Mouse (Mus musculus): ENCODE data around the gene Csnk1g1. TPM values are rescaled to one million over a fixed set of nuclear protein-coding genes. Genes with fewer than 3 reads are reported as not detected.

Csnk1g1 gene
- total RNA-seq, 1 experiment, result 23.5 TPM

- in situ Hi-C loops (cut with MboI; ENCODE audit: low sequenced_read_pairs in 2 of 2, unreplicated experiment in 2 of 2), result no loop called here
- Histone ChIP-seq H3K4me3 (ENCODE audit: insufficient read depth in 1 of 2, low read depth in 1 of 2, low read length in 2 of 2, poor library complexity in 1 of 2, severe bottlenecking in 1 of 2) (peak overlapping the region; percentile 61 to 91), H3K9ac (ENCODE audit: insufficient read depth, low read depth, low read length, poor library complexity, severe bottlenecking) (peak overlapping the region; percentile 88), H3K27ac (ENCODE audit: insufficient read depth, low read depth, low read length, poor library complexity, severe bottlenecking) (peak overlapping the region; percentile 64), H3K4me1 (ENCODE audit: control insufficient read depth in 2 of 2, insufficient read depth in 2 of 2, low read length in 2 of 2, poor library complexity in 1 of 2) (no peaks in the 10 kb centered on the region), H3K9me3 (ENCODE audit: control insufficient read depth, insufficient read depth, low read depth, low read length) (no peaks in the 10 kb centered on the region), H3K36me3 (ENCODE audit: control insufficient read depth, insufficient read depth, low read length, poor library complexity, severe bottlenecking) (no peaks in the 10 kb centered on the region)
- no peak for DNase-seq (ENCODE audit: low read depth, low spot score)
- TF ChIP-seq HCFC1 (IDR thresholded peaks at IDR 0.05; ENCODE audit: borderline replicate concordance, insufficient read depth, low read length) (no peak), CHD2 (IDR thresholded peaks at IDR 0.05; ENCODE audit: low read depth, low read length) (no peak), MAFK (IDR thresholded peaks at IDR 0.05; ENCODE audit: insufficient read depth, low read depth, low read length) (no peak), ZC3H11A (IDR thresholded peaks at IDR 0.05; ENCODE audit: borderline replicate concordance, low read depth, low read length) (no peak), ZNF384 (IDR thresholded peaks at IDR 0.05; ENCODE audit: low read depth, low read length) (no peak)
These were observed 1.1 kb downstream of the Csnk1g1 start for GRCm38 (mm10) chr9:65909837-65910236.

- in situ Hi-C loops (cut with MboI; ENCODE audit: low sequenced_read_pairs in 2 of 2, unreplicated experiment in 2 of 2), result no loop called here
- no peak for DNase-seq (ENCODE audit: low read depth, low spot score)
- Histone ChIP-seq H3K4me1 (ENCODE audit: control insufficient read depth in 2 of 2, insufficient read depth in 2 of 2, low read length in 2 of 2, poor library complexity in 1 of 2) (0 out of 4 replicates have a peak, but pooled peaks cover 0 to 2% of the 10 kb centered on the region in 2 experiments), H3K4me3 (ENCODE audit: insufficient read depth in 1 of 2, low read depth in 1 of 2, low read length in 2 of 2, poor library complexity in 1 of 2, severe bottlenecking in 1 of 2) (no peak overlapping the region), H3K9me3 (ENCODE audit: control insufficient read depth, insufficient read depth, low read depth, low read length) (no peaks in the 10 kb centered on the region), H3K36me3 (ENCODE audit: control insufficient read depth, insufficient read depth, low read length, poor library complexity, severe bottlenecking) (no peaks in the 10 kb centered on the region), H3K27ac (ENCODE audit: insufficient read depth, low read depth, low read length, poor library complexity, severe bottlenecking) (no peak overlapping the region), H3K9ac (ENCODE audit: insufficient read depth, low read depth, low read length, poor library complexity, severe bottlenecking) (no peak overlapping the region)
- TF ChIP-seq ZNF384 (IDR thresholded peaks at IDR 0.05; ENCODE audit: low read depth, low read length) (no peak), MAFK (IDR thresholded peaks at IDR 0.05; ENCODE audit: insufficient read depth, low read depth, low read length) (no peak), HCFC1 (IDR thresholded peaks at IDR 0.05; ENCODE audit: borderline replicate concordance, insufficient read depth, low read length) (no peak), ZC3H11A (IDR thresholded peaks at IDR 0.05; ENCODE audit: borderline replicate concordance, low read depth, low read length) (no peak), CHD2 (IDR thresholded peaks at IDR 0.05; ENCODE audit: low read depth, low read length) (no peak)
These were observed 5.3 kb downstream of the Csnk1g1 start for GRCm38 (mm10) chr9:65913976-65914375.

GRCm38 (mm10) chr9:65917015-65917414 lies 8.3 kb downstream of the Csnk1g1 start:
- TF ChIP-seq HCFC1 (IDR thresholded peaks at IDR 0.05; ENCODE audit: borderline replicate concordance, insufficient read depth, low read length), result no peak
- TF ChIP-seq ZNF384 (IDR thresholded peaks at IDR 0.05; ENCODE audit: low read depth, low read length), result no peak
- no peak for TF ChIP-seq CHD2 (IDR thresholded peaks at IDR 0.05; ENCODE audit: low read depth, low read length)
- no peak for TF ChIP-seq ZC3H11A (IDR thresholded peaks at IDR 0.05; ENCODE audit: borderline replicate concordance, low read depth, low read length)
- no peak for TF ChIP-seq MAFK (IDR thresholded peaks at IDR 0.05; ENCODE audit: insufficient read depth, low read depth, low read length)
- Histone ChIP-seq H3K9me3 (ENCODE audit: control insufficient read depth, insufficient read depth, low read depth, low read length) (no peaks in the 10 kb centered on the region), H3K27ac (ENCODE audit: insufficient read depth, low read depth, low read length, poor library complexity, severe bottlenecking) (no peak overlapping the region), H3K4me1 (ENCODE audit: control insufficient read depth in 2 of 2, insufficient read depth in 2 of 2, low read length in 2 of 2, poor library complexity in 1 of 2) (0 out of 4 replicates have a peak, but pooled peaks cover 0 to 2% of the 10 kb centered on the region in 2 experiments), H3K36me3 (ENCODE audit: control insufficient read depth, insufficient read depth, low read length, poor library complexity, severe bottlenecking) (no peaks in the 10 kb centered on the region), H3K9ac (ENCODE audit: insufficient read depth, low read depth, low read length, poor library complexity, severe bottlenecking) (no peak overlapping the region), H3K4me3 (ENCODE audit: insufficient read depth in 1 of 2, low read depth in 1 of 2, low read length in 2 of 2, poor library complexity in 1 of 2, severe bottlenecking in 1 of 2) (no peak overlapping the region)
- DNase-seq (ENCODE audit: low read depth, low spot score), result no peak
- in situ Hi-C loops (cut with MboI; ENCODE audit: low sequenced_read_pairs in 2 of 2, unreplicated experiment in 2 of 2), result no loop called here

GRCm38 (mm10) chr9:65928456-65928855 lies 19.7 kb downstream of the Csnk1g1 start:
- TF ChIP-seq CHD2 (IDR thresholded peaks at IDR 0.05; ENCODE audit: low read depth, low read length), result no peak
- no peak for TF ChIP-seq MAFK (IDR thresholded peaks at IDR 0.05; ENCODE audit: insufficient read depth, low read depth, low read length)
- TF ChIP-seq HCFC1 (IDR thresholded peaks at IDR 0.05; ENCODE audit: borderline replicate concordance, insufficient read depth, low read length), result no peak
- TF ChIP-seq ZC3H11A (IDR thresholded peaks at IDR 0.05; ENCODE audit: borderline replicate concordance, low read depth, low read length), result no peak
- no peak for TF ChIP-seq ZNF384 (IDR thresholded peaks at IDR 0.05; ENCODE audit: low read depth, low read length)
- H3K9ac ChIP-seq (ENCODE audit: insufficient read depth, low read depth, low read length, poor library complexity, severe bottlenecking), result no peak overlapping the region

GRCm38 (mm10) chr9:65929826-65930225 lies 21.1 kb downstream of the Csnk1g1 start:
- no peak overlapping the region for H3K9ac ChIP-seq (ENCODE audit: insufficient read depth, low read depth, low read length, poor library complexity, severe bottlenecking)
- no peak for DNase-seq (ENCODE audit: low read depth, low spot score)
- H3K36me3 ChIP-seq (ENCODE audit: control insufficient read depth, insufficient read depth, low read length, poor library complexity, severe bottlenecking), result no peaks in the 10 kb centered on the region
- no peaks in the 10 kb centered on the region for H3K9me3 ChIP-seq (ENCODE audit: control insufficient read depth, insufficient read depth, low read depth, low read length)
- no peaks in the 10 kb centered on the region for H3K4me1 ChIP-seq (ENCODE audit: control insufficient read depth in 2 of 2, insufficient read depth in 2 of 2, low read length in 2 of 2, poor library complexity in 1 of 2)
- in situ Hi-C loops (cut with MboI; ENCODE audit: low sequenced_read_pairs in 2 of 2, unreplicated experiment in 2 of 2), result no loop called here
- no peak for TF ChIP-seq HCFC1 (IDR thresholded peaks at IDR 0.05; ENCODE audit: borderline replicate concordance, insufficient read depth, low read length)
- no peak for TF ChIP-seq ZNF384 (IDR thresholded peaks at IDR 0.05; ENCODE audit: low read depth, low read length)
- no peak for TF ChIP-seq ZC3H11A (IDR thresholded peaks at IDR 0.05; ENCODE audit: borderline replicate concordance, low read depth, low read length)
- TF ChIP-seq CHD2 (IDR thresholded peaks at IDR 0.05; ENCODE audit: low read depth, low read length), result no peak
- TF ChIP-seq MAFK (IDR thresholded peaks at IDR 0.05; ENCODE audit: insufficient read depth, low read depth, low read length), result no peak
- H3K4me3 ChIP-seq (ENCODE audit: insufficient read depth in 1 of 2, low read depth in 1 of 2, low read length in 2 of 2, poor library complexity in 1 of 2, severe bottlenecking in 1 of 2), result no peak overlapping the region
- no peak overlapping the region for H3K27ac ChIP-seq (ENCODE audit: insufficient read depth, low read depth, low read length, poor library complexity, severe bottlenecking)

More at GRCm38 (mm10) chr9:65928456-65928855, 19.7 kb downstream of the Csnk1g1 start:
- in situ Hi-C loops (cut with MboI; ENCODE audit: low sequenced_read_pairs in 2 of 2, unreplicated experiment in 2 of 2), result no loop called here
- no peak overlapping the region for H3K4me3 ChIP-seq (ENCODE audit: insufficient read depth in 1 of 2, low read depth in 1 of 2, low read length in 2 of 2, poor library complexity in 1 of 2, severe bottlenecking in 1 of 2)
- no peak for DNase-seq (ENCODE audit: low read depth, low spot score)
- no peaks in the 10 kb centered on the region for H3K4me1 ChIP-seq (ENCODE audit: control insufficient read depth in 2 of 2, insufficient read depth in 2 of 2, low read length in 2 of 2, poor library complexity in 1 of 2)
- H3K36me3 ChIP-seq (ENCODE audit: control insufficient read depth, insufficient read depth, low read length, poor library complexity, severe bottlenecking), result no peaks in the 10 kb centered on the region
- no peak overlapping the region for H3K27ac ChIP-seq (ENCODE audit: insufficient read depth, low read depth, low read length, poor library complexity, severe bottlenecking)
- H3K9me3 ChIP-seq (ENCODE audit: control insufficient read depth, insufficient read depth, low read depth, low read length), result no peaks in the 10 kb centered on the region
